Mouse (Mus musculus): Measurements from ENCODE around the gene Focad. TPM values are rescaled to one million over a fixed set of nuclear protein-coding genes. Genes with fewer than 3 reads are reported as not detected.

Focad gene
- total RNA-seq, 1 experiment, result 14.7 TPM

DNA sequence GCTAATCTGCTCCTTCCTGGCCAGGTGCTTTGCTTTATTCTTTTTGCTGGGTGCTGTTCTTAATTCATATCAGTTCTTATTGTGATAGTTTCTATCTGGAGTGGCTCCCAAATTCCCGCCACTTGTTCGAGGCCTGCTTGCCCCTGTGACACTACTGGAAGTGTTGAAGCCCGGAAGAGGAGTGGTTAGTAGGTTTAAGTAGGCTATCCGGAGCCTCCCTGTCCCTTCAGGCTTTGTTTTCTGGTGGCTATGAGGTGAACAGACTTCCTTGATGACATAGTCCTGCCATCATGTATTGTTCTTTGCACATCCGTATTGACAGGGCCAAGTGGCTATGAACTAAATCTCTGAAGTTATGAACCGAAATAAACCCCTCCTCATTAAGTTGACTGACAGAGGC is 123.9 kb downstream of the Focad start:
- H3K9ac ChIP-seq (ENCODE audit: insufficient read depth, low read depth, low read length, poor library complexity, severe bottlenecking), result no peak overlapping the region
- DNase-seq (ENCODE audit: low read depth, low spot score), result no peak
- H3K36me3 ChIP-seq (ENCODE audit: control insufficient read depth, insufficient read depth, low read length, poor library complexity, severe bottlenecking), result no peaks in the 10 kb centered on the region
- no peak overlapping the region for H3K4me3 ChIP-seq (ENCODE audit: insufficient read depth in 1 of 2, low read depth in 1 of 2, low read length in 2 of 2, poor library complexity in 1 of 2, severe bottlenecking in 1 of 2)
- no peaks in the 10 kb centered on the region for H3K4me1 ChIP-seq (ENCODE audit: control insufficient read depth in 2 of 2, insufficient read depth in 2 of 2, low read length in 2 of 2, poor library complexity in 1 of 2)
- H3K9me3 ChIP-seq (ENCODE audit: control insufficient read depth, insufficient read depth, low read depth, low read length), result no peaks in the 10 kb centered on the region
- in situ Hi-C loops (cut with MboI; ENCODE audit: low sequenced_read_pairs in 2 of 2, unreplicated experiment in 2 of 2), result no loop called here
- TF ChIP-seq ZNF384 (IDR thresholded peaks at IDR 0.05; ENCODE audit: low read depth, low read length) (no peak), ZC3H11A (IDR thresholded peaks at IDR 0.05; ENCODE audit: borderline replicate concordance, low read depth, low read length) (no peak), CHD2 (IDR thresholded peaks at IDR 0.05; ENCODE audit: low read depth, low read length) (no peak), HCFC1 (IDR thresholded peaks at IDR 0.05; ENCODE audit: borderline replicate concordance, insufficient read depth, low read length) (no peak), MAFK (IDR thresholded peaks at IDR 0.05; ENCODE audit: insufficient read depth, low read depth, low read length) (no peak)
- no peak overlapping the region for H3K27ac ChIP-seq (ENCODE audit: insufficient read depth, low read depth, low read length, poor library complexity, severe bottlenecking)

DNA sequence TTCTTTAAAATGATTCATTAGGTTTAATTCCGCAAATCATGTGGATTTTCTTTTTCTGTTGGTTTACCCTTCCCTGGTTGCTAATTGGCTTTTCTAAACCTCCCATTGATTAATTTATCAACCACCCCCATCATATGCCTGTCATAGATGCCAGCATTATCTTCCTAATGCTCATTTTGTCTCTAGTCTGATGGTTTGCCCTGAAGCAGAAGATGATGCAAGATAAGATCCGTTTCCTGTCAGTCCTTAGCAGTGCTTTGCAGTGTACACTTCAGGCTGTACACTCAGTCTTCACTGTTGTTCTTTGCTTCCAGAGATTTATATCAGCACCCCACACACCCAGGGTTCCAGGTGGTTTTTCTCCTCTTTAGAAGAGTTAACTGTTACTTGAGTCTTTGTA is 124.4 kb downstream of the Focad start:
- H3K36me3 ChIP-seq (ENCODE audit: control insufficient read depth, insufficient read depth, low read length, poor library complexity, severe bottlenecking), result no peaks in the 10 kb centered on the region
- H3K4me1 ChIP-seq (ENCODE audit: control insufficient read depth in 2 of 2, insufficient read depth in 2 of 2, low read length in 2 of 2, poor library complexity in 1 of 2), result no peaks in the 10 kb centered on the region
- in situ Hi-C loops (cut with MboI; ENCODE audit: low sequenced_read_pairs in 2 of 2, unreplicated experiment in 2 of 2), result no loop called here
- no peaks in the 10 kb centered on the region for H3K9me3 ChIP-seq (ENCODE audit: control insufficient read depth, insufficient read depth, low read depth, low read length)
- no peak overlapping the region for H3K27ac ChIP-seq (ENCODE audit: insufficient read depth, low read depth, low read length, poor library complexity, severe bottlenecking)
- H3K4me3 ChIP-seq (ENCODE audit: insufficient read depth in 1 of 2, low read depth in 1 of 2, low read length in 2 of 2, poor library complexity in 1 of 2, severe bottlenecking in 1 of 2), result no peak overlapping the region
- no peak for TF ChIP-seq ZNF384 (IDR thresholded peaks at IDR 0.05; ENCODE audit: low read depth, low read length)
- no peak for TF ChIP-seq CHD2 (IDR thresholded peaks at IDR 0.05; ENCODE audit: low read depth, low read length)
- no peak for TF ChIP-seq MAFK (IDR thresholded peaks at IDR 0.05; ENCODE audit: insufficient read depth, low read depth, low read length)
- no peak for DNase-seq (ENCODE audit: low read depth, low spot score)
- H3K9ac ChIP-seq (ENCODE audit: insufficient read depth, low read depth, low read length, poor library complexity, severe bottlenecking), result no peak overlapping the region

DNA sequence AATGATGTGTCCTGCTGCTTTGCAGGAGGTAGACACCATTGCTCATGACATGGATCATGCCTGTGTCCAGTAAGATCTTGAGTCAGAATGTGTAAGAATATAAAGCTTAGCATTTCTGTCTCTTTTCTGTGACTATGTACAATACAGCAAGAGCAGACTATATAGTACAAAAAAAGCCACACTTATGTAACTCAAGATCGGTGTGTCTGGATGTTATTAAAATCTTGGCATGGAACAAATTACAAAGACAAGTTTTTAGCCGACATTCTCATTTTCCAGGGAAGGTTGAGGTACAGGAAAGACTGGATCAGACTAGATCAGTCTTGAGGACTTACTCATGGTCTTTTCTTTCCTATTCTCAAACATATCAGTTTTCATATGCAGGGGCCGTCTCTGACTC is 136.9 kb downstream of the Focad start:
- Histone ChIP-seq H3K4me3 (ENCODE audit: insufficient read depth in 1 of 2, low read depth in 1 of 2, low read length in 2 of 2, poor library complexity in 1 of 2, severe bottlenecking in 1 of 2) (no peak overlapping the region), H3K4me1 (ENCODE audit: control insufficient read depth in 2 of 2, insufficient read depth in 2 of 2, low read length in 2 of 2, poor library complexity in 1 of 2) (no peaks in the 10 kb centered on the region), H3K9ac (ENCODE audit: insufficient read depth, low read depth, low read length, poor library complexity, severe bottlenecking) (no peak overlapping the region), H3K27ac (ENCODE audit: insufficient read depth, low read depth, low read length, poor library complexity, severe bottlenecking) (no peak overlapping the region), H3K36me3 (ENCODE audit: control insufficient read depth, insufficient read depth, low read length, poor library complexity, severe bottlenecking) (no peaks in the 10 kb centered on the region), H3K9me3 (ENCODE audit: control insufficient read depth, insufficient read depth, low read depth, low read length) (no peaks in the 10 kb centered on the region)
- no peak for TF ChIP-seq CHD2 (IDR thresholded peaks at IDR 0.05; ENCODE audit: low read depth, low read length)
- TF ChIP-seq HCFC1 (IDR thresholded peaks at IDR 0.05; ENCODE audit: borderline replicate concordance, insufficient read depth, low read length), result no peak
- no peak for TF ChIP-seq ZC3H11A (IDR thresholded peaks at IDR 0.05; ENCODE audit: borderline replicate concordance, low read depth, low read length)
- DNase-seq (ENCODE audit: low read depth, low spot score), result no peak
- in situ Hi-C loops (cut with MboI; ENCODE audit: low sequenced_read_pairs in 2 of 2, unreplicated experiment in 2 of 2), result no loop called here

DNA sequence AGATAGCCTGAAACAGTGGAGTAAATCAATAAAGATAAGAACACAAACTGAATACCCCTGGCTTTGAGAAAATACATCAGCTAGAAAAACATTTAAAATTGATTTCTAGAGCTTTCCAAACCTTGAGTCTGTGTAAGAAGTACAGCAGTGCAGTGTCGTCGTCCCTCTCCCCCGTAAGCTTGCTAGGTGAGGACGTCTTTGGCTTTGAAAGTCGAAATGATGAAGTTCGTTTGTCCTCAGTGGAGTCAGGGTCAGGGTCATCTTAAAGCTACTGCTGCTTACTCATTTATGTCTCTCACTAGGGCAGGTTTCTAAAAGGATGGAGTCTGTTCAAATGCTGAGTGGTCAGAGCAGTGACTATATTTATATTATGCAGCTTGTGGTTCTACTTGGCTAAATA is 141.5 kb downstream of the Focad start:
- H3K4me3 ChIP-seq (ENCODE audit: insufficient read depth in 1 of 2, low read depth in 1 of 2, low read length in 2 of 2, poor library complexity in 1 of 2, severe bottlenecking in 1 of 2), result no peak overlapping the region
- in situ Hi-C loops (cut with MboI; ENCODE audit: low sequenced_read_pairs in 2 of 2, unreplicated experiment in 2 of 2), result no loop called here
- no peaks in the 10 kb centered on the region for H3K36me3 ChIP-seq (ENCODE audit: control insufficient read depth, insufficient read depth, low read length, poor library complexity, severe bottlenecking)
- no peaks in the 10 kb centered on the region for H3K9me3 ChIP-seq (ENCODE audit: control insufficient read depth, insufficient read depth, low read depth, low read length)
- no peak overlapping the region for H3K9ac ChIP-seq (ENCODE audit: insufficient read depth, low read depth, low read length, poor library complexity, severe bottlenecking)
- no peak overlapping the region for H3K27ac ChIP-seq (ENCODE audit: insufficient read depth, low read depth, low read length, poor library complexity, severe bottlenecking)
- no peak for DNase-seq (ENCODE audit: low read depth, low spot score)
- H3K4me1 ChIP-seq (ENCODE audit: control insufficient read depth in 2 of 2, insufficient read depth in 2 of 2, low read length in 2 of 2, poor library complexity in 1 of 2), result no peaks in the 10 kb centered on the region
- TF ChIP-seq ZC3H11A (IDR thresholded peaks at IDR 0.05; ENCODE audit: borderline replicate concordance, low read depth, low read length) (no peak), HCFC1 (IDR thresholded peaks at IDR 0.05; ENCODE audit: borderline replicate concordance, insufficient read depth, low read length) (no peak), MAFK (IDR thresholded peaks at IDR 0.05; ENCODE audit: insufficient read depth, low read depth, low read length) (no peak), ZNF384 (IDR thresholded peaks at IDR 0.05; ENCODE audit: low read depth, low read length) (no peak), CHD2 (IDR thresholded peaks at IDR 0.05; ENCODE audit: low read depth, low read length) (no peak)

DNA sequence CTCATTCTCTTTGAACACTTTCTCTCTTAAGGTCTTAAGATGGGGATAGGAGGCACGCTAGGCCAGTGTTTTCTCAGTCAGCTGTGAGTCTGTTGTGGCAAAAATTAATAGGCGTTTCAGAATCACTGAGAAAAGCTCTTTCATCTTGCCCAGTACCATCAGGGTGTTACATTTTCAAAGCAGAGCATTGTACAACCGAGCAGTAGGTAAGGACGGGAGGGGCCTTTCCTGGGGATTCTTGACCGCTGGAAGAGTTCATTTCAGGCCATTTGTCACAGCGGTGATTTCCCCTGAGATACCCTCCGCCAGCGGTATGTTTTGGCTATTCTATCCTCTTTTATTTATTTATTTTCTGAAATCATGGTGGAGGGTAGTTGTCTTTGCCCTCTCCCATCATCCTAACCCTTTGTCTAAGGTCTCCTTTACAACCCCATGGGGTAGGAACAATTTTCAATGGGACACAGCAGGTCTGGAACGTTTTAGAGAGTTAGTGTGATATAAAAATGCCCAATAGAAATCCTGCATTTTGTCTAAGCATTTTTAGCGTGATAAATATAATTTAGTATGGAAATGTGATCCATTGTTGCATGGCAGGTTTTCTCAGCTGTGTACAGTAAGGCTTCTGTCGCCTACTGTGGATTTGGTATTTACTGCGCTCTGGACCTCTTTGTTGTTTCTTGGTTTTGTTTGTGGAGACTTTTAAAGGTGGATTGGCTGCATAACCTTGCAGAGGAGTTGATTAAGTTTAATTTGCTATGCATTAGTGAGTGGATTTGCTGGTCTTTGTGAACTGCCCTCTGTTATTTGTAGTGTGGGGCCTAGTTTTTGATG is 142.7 kb downstream of the Focad start:
- Histone ChIP-seq H3K9ac (ENCODE audit: insufficient read depth, low read depth, low read length, poor library complexity, severe bottlenecking) (no peak overlapping the region), H3K4me1 (ENCODE audit: control insufficient read depth in 2 of 2, insufficient read depth in 2 of 2, low read length in 2 of 2, poor library complexity in 1 of 2) (no peaks in the 10 kb centered on the region), H3K36me3 (ENCODE audit: control insufficient read depth, insufficient read depth, low read length, poor library complexity, severe bottlenecking) (no peaks in the 10 kb centered on the region), H3K4me3 (ENCODE audit: insufficient read depth in 1 of 2, low read depth in 1 of 2, low read length in 2 of 2, poor library complexity in 1 of 2, severe bottlenecking in 1 of 2) (no peak overlapping the region), H3K27ac (ENCODE audit: insufficient read depth, low read depth, low read length, poor library complexity, severe bottlenecking) (no peak overlapping the region), H3K9me3 (ENCODE audit: control insufficient read depth, insufficient read depth, low read depth, low read length) (no peaks in the 10 kb centered on the region)
- TF ChIP-seq ZC3H11A (IDR thresholded peaks at IDR 0.05; ENCODE audit: borderline replicate concordance, low read depth, low read length), result no peak
- TF ChIP-seq ZNF384 (IDR thresholded peaks at IDR 0.05; ENCODE audit: low read depth, low read length), result no peak
- TF ChIP-seq HCFC1 (IDR thresholded peaks at IDR 0.05; ENCODE audit: borderline replicate concordance, insufficient read depth, low read length), result no peak
- no peak for TF ChIP-seq MAFK (IDR thresholded peaks at IDR 0.05; ENCODE audit: insufficient read depth, low read depth, low read length)
- no peak for TF ChIP-seq CHD2 (IDR thresholded peaks at IDR 0.05; ENCODE audit: low read depth, low read length)
- DNase-seq (ENCODE audit: low read depth, low spot score), result no peak
- in situ Hi-C loops (cut with MboI; ENCODE audit: low sequenced_read_pairs in 2 of 2, unreplicated experiment in 2 of 2), result no loop called here
